Mouse (Mus musculus): ENCODE results near the gene Arhgef19. TPM values are rescaled to one million over a fixed set of nuclear protein-coding genes. Genes with fewer than 3 reads are reported as not detected.

Arhgef19 gene
- polyA plus RNA-seq, 1 experiment: 17.8 TPM

GRCm38 (mm10) chr4:141257440-141257839 lies 18.1 kb downstream of the Arhgef19 start:
- DNase-seq (ENCODE audit: low read depth, low spot score): no peak
- WGBS: 80% methylated on average over 5 of the region's 5 CpGs

GRCm38 (mm10) chr4:141259413-141259812 lies 20.1 kb downstream of the Arhgef19 start:
- WGBS: 46% methylated on average over 12 of the region's 12 CpGs
- DNase-seq (ENCODE audit: low read depth, low spot score): no peak

- peak; percentile 84 for DNase-seq (ENCODE audit: low read depth, low spot score)
- 14% methylated on average over 16 of the region's 16 CpGs for WGBS
Measured at GRCm38 (mm10) chr4:141260007-141260723, 20.9 kb downstream of the Arhgef19 start.

- DNase-seq (ENCODE audit: low read depth, low spot score): no peak
- WGBS: 83% methylated on average over 10 of the region's 10 CpGs
Measured at GRCm38 (mm10) chr4:141262906-141263637, 23.8 kb downstream of the Arhgef19 start.

GRCm38 (mm10) chr4:141265979-141266637 lies 26.8 kb downstream of the Arhgef19 start:
- DNase-seq (ENCODE audit: low read depth, low spot score): no peak

GRCm38 (mm10) chr4:141267250-141267649 lies 28.0 kb downstream of the Arhgef19 start:
- no peak for DNase-seq (ENCODE audit: low read depth, low spot score)
- 72% methylated on average over 3 of the region's 3 CpGs for WGBS

More at GRCm38 (mm10) chr4:141265979-141266637, 26.8 kb downstream of the Arhgef19 start:
- WGBS: 91% methylated on average over 3 of the region's 3 CpGs

GRCm38 (mm10) chr4:141267837-141268236 lies 28.5 kb downstream of the Arhgef19 start:
- DNase-seq (ENCODE audit: low read depth, low spot score): no peak
- WGBS: 43% methylated on average over 9 of the region's 9 CpGs

GRCm38 (mm10) chr4:141268350-141268749 lies 29.1 kb downstream of the Arhgef19 start:
- WGBS: 88% methylated on average over 4 of the region's 4 CpGs
- DNase-seq (ENCODE audit: low read depth, low spot score): no peak

GRCm38 (mm10) chr4:141269080-141269479 lies 29.8 kb downstream of the Arhgef19 start:
- no peak for DNase-seq (ENCODE audit: low read depth, low spot score)
- 58% methylated on average over 6 of the region's 6 CpGs for WGBS

GRCm38 (mm10) chr4:141270201-141270940 lies 31.1 kb downstream of the Arhgef19 start:
- 82% methylated on average over 15 of the region's 15 CpGs for WGBS
- no peak for DNase-seq (ENCODE audit: low read depth, low spot score)

GRCm38 (mm10) chr4:141271228-141271627 lies 31.9 kb downstream of the Arhgef19 start:
- 61% methylated on average over 7 of the region's 7 CpGs for WGBS
- no peak for DNase-seq (ENCODE audit: low read depth, low spot score)

GRCm38 (mm10) chr4:141271721-141272120 lies 32.4 kb downstream of the Arhgef19 start:
- no peak for DNase-seq (ENCODE audit: low read depth, low spot score)
- WGBS: 68% methylated on average over 6 of the region's 6 CpGs

- WGBS: 13% methylated on average over 14 of the region's 14 CpGs
- DNase-seq (ENCODE audit: low read depth, low spot score): no peak
Measured at GRCm38 (mm10) chr4:141272878-141273277, 33.6 kb downstream of the Arhgef19 start.

GRCm38 (mm10) chr4:141273296-141273695 lies 34.0 kb downstream of the Arhgef19 start:
- peak; percentile 75 for DNase-seq (ENCODE audit: low read depth, low spot score)
- WGBS: 20% methylated on average over 12 of the region's 12 CpGs

GRCm38 (mm10) chr4:141274485-141275341 lies 35.4 kb downstream of the Arhgef19 start:
- no peak for DNase-seq (ENCODE audit: low read depth, low spot score)
- 77% methylated on average over 23 of the region's 23 CpGs for WGBS

GRCm38 (mm10) chr4:141277157-141277556 lies 37.9 kb downstream of the Arhgef19 start:
- 59% methylated on average over 8 of the region's 8 CpGs for WGBS
- no peak for DNase-seq (ENCODE audit: low read depth, low spot score)

GRCm38 (mm10) chr4:141278154-141278553 lies 38.9 kb downstream of the Arhgef19 start:
- WGBS: 15% methylated on average over 7 of the region's 7 CpGs
- no peak for DNase-seq (ENCODE audit: low read depth, low spot score)

- no peak for DNase-seq (ENCODE audit: low read depth, low spot score)
- WGBS: 70% methylated on average over 15 of the region's 15 CpGs
Measured at GRCm38 (mm10) chr4:141279327-141279726, 40.0 kb downstream of the Arhgef19 start.

- WGBS: 85% methylated on average over 6 of the region's 6 CpGs
- DNase-seq (ENCODE audit: low read depth, low spot score): no peak
Measured at GRCm38 (mm10) chr4:141279783-141280182, 40.5 kb downstream of the Arhgef19 start.

All from large intestine, adult 2 months (tissue).